Mouse (Mus musculus): ENCODE measurements around the gene Ugt1a10. TPM values are rescaled to one million over a fixed set of nuclear protein-coding genes. Genes with fewer than 3 reads are reported as not detected.
"Not testable (repeated sequence)": the region's sequence is repeated elsewhere in the genome, so short reads cannot be mapped to it uniquely, and the experiment has no call there.

Gene Ugt1a10
- polyA plus RNA-seq, 1 experiment from 2014 or later: not detected

- H3K9me3 ChIP-seq; ATAC-seq (ENCODE audit: insufficient number of reproducible peaks, insufficient read depth, low FRiP score, low TSS enrichment, low read depth); H3K4me2 ChIP-seq; H3K4me3 ChIP-seq (replicated peaks); H3K27me3 ChIP-seq; H3K36me3 ChIP-seq; H3K9ac ChIP-seq (replicated peaks); H3K27ac ChIP-seq; H3K4me1 ChIP-seq (replicated peaks): not testable (repeated sequence)
- 89% methylated on average over 2 of the region's 2 CpGs for WGBS
These were observed 7.8 kb upstream of the Ugt1a10 start for GRCm38 (mm10) chr1:88047408-88047807.

GRCm38 (mm10) chr1:88066472-88067102 lies 11.4 kb downstream of the Ugt1a10 start:
- ATAC-seq (ENCODE audit: insufficient number of reproducible peaks, insufficient read depth, low FRiP score, low TSS enrichment, low read depth); H3K9me3 ChIP-seq; H3K9ac ChIP-seq (replicated peaks); H3K36me3 ChIP-seq; H3K4me1 ChIP-seq (replicated peaks); H3K4me3 ChIP-seq (replicated peaks); H3K27ac ChIP-seq; H3K4me2 ChIP-seq; H3K27me3 ChIP-seq: not testable (repeated sequence)
- 83% methylated on average over 1 of the region's 2 CpGs for WGBS

- WGBS: 69% methylated on average over 2 of the region's 2 CpGs
- no peaks in the 10 kb centered on the region for H3K36me3 ChIP-seq
- H3K9ac ChIP-seq (replicated peaks): no peak within 1 kb of the TSS
- H3K4me1 ChIP-seq (replicated peaks): no peaks in the 10 kb centered on the region
- H3K27ac ChIP-seq: no peak within 1 kb of the TSS
- no peak within 1 kb of the TSS for H3K4me2 ChIP-seq
- H3K27me3 ChIP-seq: no peaks in the 10 kb centered on the region
- no peak for ATAC-seq (ENCODE audit: insufficient number of reproducible peaks, insufficient read depth, low FRiP score, low TSS enrichment, low read depth)
- H3K4me3 ChIP-seq (replicated peaks): no peak within 1 kb of the TSS
- no peaks in the 10 kb centered on the region for H3K9me3 ChIP-seq
These were observed 15.3 kb downstream of the Ugt1a10 start, which contains the start of gene Ugt1a9 for GRCm38 (mm10) chr1:88070495-88070894. Gene Ugt1a9 (plus strand): TSS chr1:88070800.

- ATAC-seq (ENCODE audit: insufficient number of reproducible peaks, insufficient read depth, low FRiP score, low TSS enrichment, low read depth): no peak
- no peak overlapping the region for H3K9ac ChIP-seq (replicated peaks)
These were observed 15.7 kb downstream of the Ugt1a10 start for GRCm38 (mm10) chr1:88070902-88071301.

GRCm38 (mm10) chr1:88074471-88074870 lies 19.3 kb downstream of the Ugt1a10 start:
- Histone ChIP-seq H3K36me3 (no peaks in the 10 kb centered on the region), H3K9ac (replicated peaks) (no peak overlapping the region), H3K4me2 (no peak overlapping the region), H3K9me3 (no peaks in the 10 kb centered on the region), H3K27me3 (no peaks in the 10 kb centered on the region), H3K27ac (no peak overlapping the region), H3K4me1 (replicated peaks) (no peaks in the 10 kb centered on the region), H3K4me3 (replicated peaks) (no peak overlapping the region)
- ATAC-seq (ENCODE audit: insufficient number of reproducible peaks, insufficient read depth, low FRiP score, low TSS enrichment, low read depth): no peak
- WGBS: 81% methylated on average over 2 of the region's 2 CpGs

More at GRCm38 (mm10) chr1:88070902-88071301, 15.7 kb downstream of the Ugt1a10 start:
- no peaks in the 10 kb centered on the region for H3K36me3 ChIP-seq
- no peaks in the 10 kb centered on the region for H3K9me3 ChIP-seq
- H3K27ac ChIP-seq: no peak overlapping the region
- WGBS: 85% methylated on average over 4 of the region's 4 CpGs
- no peaks in the 10 kb centered on the region for H3K27me3 ChIP-seq
- H3K4me2 ChIP-seq: no peak overlapping the region
- H3K4me3 ChIP-seq (replicated peaks): no peak overlapping the region
- no peaks in the 10 kb centered on the region for H3K4me1 ChIP-seq (replicated peaks)

GRCm38 (mm10) chr1:88077128-88077527 lies 21.9 kb downstream of the Ugt1a10 start:
- no peaks in the 10 kb centered on the region for H3K36me3 ChIP-seq
- H3K4me1 ChIP-seq (replicated peaks): no peaks in the 10 kb centered on the region
- WGBS: 83% methylated on average over 1 of the region's 1 CpGs
- no peak overlapping the region for H3K27ac ChIP-seq
- H3K4me3 ChIP-seq (replicated peaks): no peak overlapping the region
- no peak overlapping the region for H3K9ac ChIP-seq (replicated peaks)
- H3K4me2 ChIP-seq: no peak overlapping the region
- no peak for ATAC-seq (ENCODE audit: insufficient number of reproducible peaks, insufficient read depth, low FRiP score, low TSS enrichment, low read depth)
- no peaks in the 10 kb centered on the region for H3K27me3 ChIP-seq
- H3K9me3 ChIP-seq: no peaks in the 10 kb centered on the region

GRCm38 (mm10) chr1:88081670-88082069 lies 26.5 kb downstream of the Ugt1a10 start:
- no peaks in the 10 kb centered on the region for H3K4me1 ChIP-seq (replicated peaks)
- no peak overlapping the region for H3K27ac ChIP-seq
- 98% methylated on average over 1 of the region's 1 CpGs for WGBS
- H3K4me3 ChIP-seq (replicated peaks): no peak overlapping the region
- no peaks in the 10 kb centered on the region for H3K9me3 ChIP-seq
- no peak for ATAC-seq (ENCODE audit: insufficient number of reproducible peaks, insufficient read depth, low FRiP score, low TSS enrichment, low read depth)
- no peak overlapping the region for H3K4me2 ChIP-seq
- no peaks in the 10 kb centered on the region for H3K36me3 ChIP-seq
- no peak overlapping the region for H3K9ac ChIP-seq (replicated peaks)
- no peaks in the 10 kb centered on the region for H3K27me3 ChIP-seq

GRCm38 (mm10) chr1:88086125-88086524 lies 30.9 kb downstream of the Ugt1a10 start:
- H3K27me3 ChIP-seq: no peaks in the 10 kb centered on the region
- H3K9ac ChIP-seq (replicated peaks): no peak overlapping the region
- 83% methylated on average over 1 of the region's 1 CpGs for WGBS
- H3K4me3 ChIP-seq (replicated peaks): no peak overlapping the region
- no peaks in the 10 kb centered on the region for H3K4me1 ChIP-seq (replicated peaks)
- no peaks in the 10 kb centered on the region for H3K9me3 ChIP-seq
- H3K36me3 ChIP-seq: no peaks in the 10 kb centered on the region
- no peak for ATAC-seq (ENCODE audit: insufficient number of reproducible peaks, insufficient read depth, low FRiP score, low TSS enrichment, low read depth)
- no peak overlapping the region for H3K4me2 ChIP-seq
- H3K27ac ChIP-seq: no peak overlapping the region

- Histone ChIP-seq H3K4me2 (no peak within 1 kb of the TSS), H3K9ac (replicated peaks) (no peak within 1 kb of the TSS), H3K9me3 (no peaks in the 10 kb centered on the region), H3K36me3 (no peaks in the 10 kb centered on the region), H3K4me3 (replicated peaks) (no peak within 1 kb of the TSS), H3K27ac (no peak within 1 kb of the TSS), H3K27me3 (no peaks in the 10 kb centered on the region), H3K4me1 (replicated peaks) (no peaks in the 10 kb centered on the region)
- ATAC-seq (ENCODE audit: insufficient number of reproducible peaks, insufficient read depth, low FRiP score, low TSS enrichment, low read depth): no peak
- 77% methylated on average over 3 of the region's 3 CpGs for WGBS
These were observed 32.3 kb downstream of the Ugt1a10 start, which contains the start of gene Ugt1a8 for GRCm38 (mm10) chr1:88087513-88087912. Gene Ugt1a8 (plus strand): TSS chr1:88087813.

- no peaks in the 10 kb centered on the region for H3K36me3 ChIP-seq
- no peaks in the 10 kb centered on the region for H3K9me3 ChIP-seq
- no peak overlapping the region for H3K4me2 ChIP-seq
- no peaks in the 10 kb centered on the region for H3K27me3 ChIP-seq
- ATAC-seq (ENCODE audit: insufficient number of reproducible peaks, insufficient read depth, low FRiP score, low TSS enrichment, low read depth): no peak
- no peak overlapping the region for H3K9ac ChIP-seq (replicated peaks)
- no peak overlapping the region for H3K4me3 ChIP-seq (replicated peaks)
- H3K4me1 ChIP-seq (replicated peaks): peaks cover 13% of the 10 kb centered on the region
- no peak overlapping the region for H3K27ac ChIP-seq
These were observed 37.2 kb downstream of the Ugt1a10 start for GRCm38 (mm10) chr1:88092341-88092740.

- WGBS: 76% methylated on average over 3 of the region's 3 CpGs
These were observed 39.1 kb downstream of the Ugt1a10 start for GRCm38 (mm10) chr1:88094270-88094676.

GRCm38 (mm10) chr1:88094941-88095492 lies 39.8 kb downstream of the Ugt1a10 start, which contains the start of gene Ugt1a7c:
Gene Ugt1a7c (plus strand): TSS chr1:88095062.
- no peak for ATAC-seq (ENCODE audit: insufficient number of reproducible peaks, insufficient read depth, low FRiP score, low TSS enrichment, low read depth)
- peak within 1 kb of the TSS; percentile 43 for H3K4me2 ChIP-seq
- no peak within 1 kb of the TSS for H3K4me3 ChIP-seq (replicated peaks)
- peak within 1 kb of the TSS; percentile 83 for H3K27ac ChIP-seq
- WGBS: 8% methylated on average over 10 of the region's 10 CpGs
- no peaks in the 10 kb centered on the region for H3K36me3 ChIP-seq
- peaks cover 13% of the 10 kb centered on the region for H3K4me1 ChIP-seq (replicated peaks)
- no peaks in the 10 kb centered on the region for H3K27me3 ChIP-seq
- no peaks in the 10 kb centered on the region for H3K9me3 ChIP-seq
- peak within 1 kb of the TSS; percentile 12; the same call in 1 of the 2 replicates for H3K9ac ChIP-seq (replicated peaks)

More at GRCm38 (mm10) chr1:88094270-88094676, 39.1 kb downstream of the Ugt1a10 start:
- not testable (repeated sequence) for H3K9me3 ChIP-seq; H3K9ac ChIP-seq (replicated peaks); ATAC-seq (ENCODE audit: insufficient number of reproducible peaks, insufficient read depth, low FRiP score, low TSS enrichment, low read depth); H3K27me3 ChIP-seq; H3K4me2 ChIP-seq; H3K36me3 ChIP-seq; H3K4me3 ChIP-seq (replicated peaks)
- Histone ChIP-seq H3K27ac (0 out of 2 replicates have a peak overlapping the region, but pooled peaks have one; percentile 83), H3K4me1 (replicated peaks) (peaks cover 13% of the 10 kb centered on the region)
